Mouse (Mus musculus): ENCODE results near the gene Mrpl2. TPM values are rescaled to one million over a fixed set of nuclear protein-coding genes. Genes with fewer than 3 reads are reported as not detected.

Mrpl2 gene
- total and polyA plus RNA-seq, 2 experiments = 58.5 to 95.1 TPM

- no peak for DNase-seq (ENCODE audit: extremely low read depth, low read depth, low spot score)
- TF ChIP-seq POLR2A (IDR thresholded peaks at IDR 0.05; ENCODE audit: extremely low read depth, insufficient read depth, low read length) (no peak), CTCF (IDR thresholded peaks at IDR 0.05; ENCODE audit: low read depth, low read length) (no peak)
- WGBS = 78% methylated on average over 3 of the region's 3 CpGs
- Histone ChIP-seq H3K9ac (ENCODE audit: low read depth, low read length) (no peak overlapping the region), H3K36me3 (ENCODE audit: control insufficient read depth, insufficient read depth, low read length) (no peaks in the 10 kb centered on the region), H3K4me3 (ENCODE audit: insufficient read depth, low read depth, low read length) (no peak overlapping the region), H3K4me1 (ENCODE audit: control insufficient read depth, insufficient read depth, low read length) (no peaks in the 10 kb centered on the region), H3K27me3 (ENCODE audit: control insufficient read depth, insufficient read depth, low read length) (no peaks in the 10 kb centered on the region), H3K27ac (replicated peaks; ENCODE audit: insufficient read depth, low read depth, low read length) (no peak overlapping the region), H3K79me2 (ENCODE audit: control insufficient read depth, insufficient read depth, low read length) (no peaks in the 10 kb centered on the region)
Observed at GRCm38 (mm10) chr17:46613229-46613628, 32.8 kb upstream of the Mrpl2 start.

- Histone ChIP-seq H3K4me3 (ENCODE audit: insufficient read depth, low read depth, low read length) (no peak overlapping the region), H3K27me3 (ENCODE audit: control insufficient read depth, insufficient read depth, low read length) (no peaks in the 10 kb centered on the region), H3K27ac (replicated peaks; ENCODE audit: insufficient read depth, low read depth, low read length) (no peak overlapping the region), H3K9ac (ENCODE audit: low read depth, low read length) (no peak overlapping the region), H3K36me3 (ENCODE audit: control insufficient read depth, insufficient read depth, low read length) (no peaks in the 10 kb centered on the region), H3K79me2 (ENCODE audit: control insufficient read depth, insufficient read depth, low read length) (no peaks in the 10 kb centered on the region), H3K4me1 (ENCODE audit: control insufficient read depth, insufficient read depth, low read length) (no peaks in the 10 kb centered on the region)
- no peak for DNase-seq (ENCODE audit: extremely low read depth, low read depth, low spot score)
- 85% methylated on average over 12 of the region's 12 CpGs for WGBS
- no peak for TF ChIP-seq CTCF (IDR thresholded peaks at IDR 0.05; ENCODE audit: low read depth, low read length)
- no peak for TF ChIP-seq POLR2A (IDR thresholded peaks at IDR 0.05; ENCODE audit: extremely low read depth, insufficient read depth, low read length)
Observed at GRCm38 (mm10) chr17:46617799-46618198, 28.2 kb upstream of the Mrpl2 start.

GRCm38 (mm10) chr17:46618394-46618768, 27.6 kb upstream of the Mrpl2 start:
- TF ChIP-seq POLR2A (IDR thresholded peaks at IDR 0.05; ENCODE audit: extremely low read depth, insufficient read depth, low read length) (no peak), CTCF (IDR thresholded peaks at IDR 0.05; ENCODE audit: low read depth, low read length) (no peak)
- H3K4me1 ChIP-seq (ENCODE audit: control insufficient read depth, insufficient read depth, low read length) = no peaks in the 10 kb centered on the region
- DNase-seq (ENCODE audit: extremely low read depth, low read depth, low spot score) = no peak
- H3K79me2 ChIP-seq (ENCODE audit: control insufficient read depth, insufficient read depth, low read length) = no peaks in the 10 kb centered on the region
- no peaks in the 10 kb centered on the region for H3K36me3 ChIP-seq (ENCODE audit: control insufficient read depth, insufficient read depth, low read length)
- H3K27ac ChIP-seq (replicated peaks; ENCODE audit: insufficient read depth, low read depth, low read length) = no peak overlapping the region
- H3K4me3 ChIP-seq (ENCODE audit: insufficient read depth, low read depth, low read length) = no peak overlapping the region
- H3K9ac ChIP-seq (ENCODE audit: low read depth, low read length) = no peak overlapping the region
- H3K27me3 ChIP-seq (ENCODE audit: control insufficient read depth, insufficient read depth, low read length) = no peaks in the 10 kb centered on the region
- 79% methylated on average over 6 of the region's 6 CpGs for WGBS

- H3K9ac ChIP-seq (ENCODE audit: low read depth, low read length) = no peak overlapping the region
- H3K27ac ChIP-seq (replicated peaks; ENCODE audit: insufficient read depth, low read depth, low read length) = no peak overlapping the region
Observed at GRCm38 (mm10) chr17:46618769-46619682, 27.0 kb upstream of the Mrpl2 start.

GRCm38 (mm10) chr17:46619683-46620357, 26.2 kb upstream of the Mrpl2 start:
- H3K36me3 ChIP-seq (ENCODE audit: control insufficient read depth, insufficient read depth, low read length) = no peaks in the 10 kb centered on the region
- TF ChIP-seq CTCF (IDR thresholded peaks at IDR 0.05; ENCODE audit: low read depth, low read length) (no peak), POLR2A (IDR thresholded peaks at IDR 0.05; ENCODE audit: extremely low read depth, insufficient read depth, low read length) (no peak)
- no peaks in the 10 kb centered on the region for H3K4me1 ChIP-seq (ENCODE audit: control insufficient read depth, insufficient read depth, low read length)

More at GRCm38 (mm10) chr17:46618769-46619682, 27.0 kb upstream of the Mrpl2 start:
- Histone ChIP-seq H3K27me3 (ENCODE audit: control insufficient read depth, insufficient read depth, low read length) (no peaks in the 10 kb centered on the region), H3K36me3 (ENCODE audit: control insufficient read depth, insufficient read depth, low read length) (no peaks in the 10 kb centered on the region), H3K4me1 (ENCODE audit: control insufficient read depth, insufficient read depth, low read length) (no peaks in the 10 kb centered on the region), H3K79me2 (ENCODE audit: control insufficient read depth, insufficient read depth, low read length) (no peaks in the 10 kb centered on the region), H3K4me3 (ENCODE audit: insufficient read depth, low read depth, low read length) (no peak overlapping the region)
- WGBS = 70% methylated on average over 27 of the region's 27 CpGs
- no peak for DNase-seq (ENCODE audit: extremely low read depth, low read depth, low spot score)
- no peak for TF ChIP-seq POLR2A (IDR thresholded peaks at IDR 0.05; ENCODE audit: extremely low read depth, insufficient read depth, low read length)
- TF ChIP-seq CTCF (IDR thresholded peaks at IDR 0.05; ENCODE audit: low read depth, low read length) = no peak

More at GRCm38 (mm10) chr17:46619683-46620357, 26.2 kb upstream of the Mrpl2 start:
- 53% methylated on average over 16 of the region's 16 CpGs for WGBS
- no peaks in the 10 kb centered on the region for H3K79me2 ChIP-seq (ENCODE audit: control insufficient read depth, insufficient read depth, low read length)
- no peak overlapping the region for H3K4me3 ChIP-seq (ENCODE audit: insufficient read depth, low read depth, low read length)
- no peak overlapping the region for H3K27ac ChIP-seq (replicated peaks; ENCODE audit: insufficient read depth, low read depth, low read length)
- no peak overlapping the region for H3K9ac ChIP-seq (ENCODE audit: low read depth, low read length)
- H3K27me3 ChIP-seq (ENCODE audit: control insufficient read depth, insufficient read depth, low read length) = no peaks in the 10 kb centered on the region
- DNase-seq (ENCODE audit: extremely low read depth, low read depth, low spot score) = no peak

Data from liver, adult 2 months (tissue).